Mouse (Mus musculus): ENCODE data around the gene Pgpep1. TPM values are rescaled to one million over a fixed set of nuclear protein-coding genes. Genes with fewer than 3 reads are reported as not detected.
A peak's percentile ranks its signal among the peaks of the same experiment; 100 is the strongest.

Gene Pgpep1
- total RNA-seq, 2 experiments from 2014 or later, result 38.4 to 46.8 TPM

- intact Hi-C loops (cut with DNase I), result loop anchor here (2.0 kb wide), 1 partner anchor 19 kb away; no protein-coding TSS in a partner anchor
- no peak for DNase-seq
Measured at GRCm38 (mm10) chr8:70693636-70694035, 33.4 kb upstream of the Pgpep1 start.

- DNase-seq, result no peak
- intact Hi-C loops (cut with DNase I), result no loop called here
Measured at GRCm38 (mm10) chr8:70691727-70692231, 31.6 kb upstream of the Pgpep1 start.

GRCm38 (mm10) chr8:70691230-70691629, 31.0 kb upstream of the Pgpep1 start:
- DNase-seq, result no peak
- intact Hi-C loops (cut with DNase I), result no loop called here

GRCm38 (mm10) chr8:70689892-70690390, 29.8 kb upstream of the Pgpep1 start:
- intact Hi-C loops (cut with DNase I), result no loop called here
- no peak for DNase-seq

- intact Hi-C loops (cut with DNase I), result no loop called here
- no peak for DNase-seq
Measured at GRCm38 (mm10) chr8:70688136-70688535, 27.9 kb upstream of the Pgpep1 start.

- intact Hi-C loops (cut with DNase I), result no loop called here
- DNase-seq, result peak; percentile 73 to 88
Measured at GRCm38 (mm10) chr8:70687576-70687975, 27.4 kb upstream of the Pgpep1 start.

GRCm38 (mm10) chr8:70684291-70684690, 24.1 kb upstream of the Pgpep1 start:
- DNase-seq, result no peak
- intact Hi-C loops (cut with DNase I), result no loop called here

- no peak for DNase-seq
- intact Hi-C loops (cut with DNase I), result no loop called here
Measured at GRCm38 (mm10) chr8:70682692-70683091, 22.5 kb upstream of the Pgpep1 start.

- intact Hi-C loops (cut with DNase I), result no loop called here
- DNase-seq, result peak; percentile 81 to 86
Measured at GRCm38 (mm10) chr8:70682193-70682592, 22.0 kb upstream of the Pgpep1 start.

- no peak for DNase-seq
- intact Hi-C loops (cut with DNase I), result no loop called here
Measured at GRCm38 (mm10) chr8:70681410-70681809, 21.2 kb upstream of the Pgpep1 start.

- DNase-seq, result no peak
Measured at GRCm38 (mm10) chr8:70680039-70680438, 19.9 kb upstream of the Pgpep1 start.

GRCm38 (mm10) chr8:70679404-70679803, 19.2 kb upstream of the Pgpep1 start:
- intact Hi-C loops (cut with DNase I), result no loop called here
- DNase-seq, result no peak

More at GRCm38 (mm10) chr8:70680039-70680438, 19.9 kb upstream of the Pgpep1 start:
- intact Hi-C loops (cut with DNase I), result no loop called here

GRCm38 (mm10) chr8:70678679-70679078, 18.5 kb upstream of the Pgpep1 start:
- intact Hi-C loops (cut with DNase I), result no loop called here
- no peak for DNase-seq

GRCm38 (mm10) chr8:70677451-70678080, 17.4 kb upstream of the Pgpep1 start:
- DNase-seq, result no peak
- intact Hi-C loops (cut with DNase I), result no loop called here

- DNase-seq, result no peak
- intact Hi-C loops (cut with DNase I), result loop anchor here (2.0 kb wide), 1 partner anchor 19 kb away; no protein-coding TSS in a partner anchor
Measured at GRCm38 (mm10) chr8:70675336-70675735, 15.1 kb upstream of the Pgpep1 start.

- DNase-seq, result no peak
- intact Hi-C loops (cut with DNase I), result loop anchor here (2.0 kb wide), 1 partner anchor 20 kb away; no protein-coding TSS in a partner anchor
Measured at GRCm38 (mm10) chr8:70674716-70675115, 14.5 kb upstream of the Pgpep1 start.

GRCm38 (mm10) chr8:70674109-70674508, 13.9 kb upstream of the Pgpep1 start:
- intact Hi-C loops (cut with DNase I), result loop anchor here (2.0 kb wide), 1 partner anchor 21 kb away; no protein-coding TSS in a partner anchor
- no peak for DNase-seq

- intact Hi-C loops (cut with DNase I), result no loop called here
- peak; percentile 96 to 98 for DNase-seq
Measured at GRCm38 (mm10) chr8:70673079-70673856, 13.1 kb upstream of the Pgpep1 start, which contains the start of gene Lsm4. TSS of gene Lsm4 (plus strand) at chr8:70673248.

GRCm38 (mm10) chr8:70672325-70673078, 12.3 kb upstream of the Pgpep1 start:
- intact Hi-C loops (cut with DNase I), result loop anchor here (1.0 kb wide), 1 partner anchor 28 kb away; no protein-coding TSS in a partner anchor
- no peak for DNase-seq

- intact Hi-C loops (cut with DNase I), result loop anchor here (1.0 kb wide), 1 partner anchor 29 kb away; no protein-coding TSS in a partner anchor
- peak; percentile 65 to 66 for DNase-seq
Measured at GRCm38 (mm10) chr8:70671615-70672324, 11.6 kb upstream of the Pgpep1 start.
